Mouse (Mus musculus) G1E (cell line): ENCODE results near the gene Polm. TPM values are rescaled to one million over a fixed set of nuclear protein-coding genes. Genes with fewer than 3 reads are reported as not detected.

ENCODE experiments used
- ATAC-seq: 2 replicates; pipeline ENCODE4 v1.8.0; 2016; ENCODE audit warnings: mild to moderate bottlenecking; ENCODE audit not compliant: insufficient number of reproducible peaks, poor library complexity, low FRiP score, severe bottlenecking; ENCODE audit errors: extremely low read depth
- DNase-seq: peaks from one replicate; pipeline ENCODE4 v3.0.0; 2012; ENCODE audit warnings: low spot score
- H3K27me3 ChIP-seq: 2 replicates; pipeline ENCODE4 v1.6.1; 2012; ENCODE audit warnings: mild to moderate bottlenecking, low read length, inconsistent platforms; ENCODE audit not compliant: insufficient read depth
- H3K36me3 ChIP-seq: replicated peaks from 2 replicates; pipeline ENCODE3; 2012; ENCODE audit warnings: mild to moderate bottlenecking, inconsistent platforms
- H3K4me1 ChIP-seq: 2 replicates; pipeline ENCODE4 v1.6.1; 2012; ENCODE audit warnings: low read depth, low read length, inconsistent platforms, mixed read lengths; ENCODE audit not compliant: insufficient read depth
- H3K4me3 ChIP-seq: 2 replicates; pipeline ENCODE4 v1.5.1; 2012; ENCODE audit warnings: low read depth, mild to moderate bottlenecking, inconsistent platforms, low read length, moderate library complexity, mixed read lengths
- H3K9me3 ChIP-seq: replicated peaks from 2 replicates; pipeline ENCODE4 v1.6.1; 2012; ENCODE audit warnings: inconsistent platforms
- CTCF ChIP-seq: IDR thresholded peaks from 2 replicates; pipeline ENCODE4 v1.5.1; 2012; ENCODE audit warnings: low read depth, low read length, inconsistent platforms, mixed read lengths
- GATA1 ChIP-seq: IDR thresholded peaks from 2 replicates; pipeline ENCODE4 v1.6.1; 2012; ENCODE audit warnings: borderline replicate concordance, low read length, inconsistent platforms, mixed read lengths
- GATA2 ChIP-seq: IDR thresholded peaks from 2 replicates; pipeline ENCODE4 v1.6.1; 2012; ENCODE audit warnings: low read depth, low read length, inconsistent platforms, borderline replicate concordance
- POLR2AphosphoS5 ChIP-seq: IDR thresholded peaks from 2 replicates; pipeline ENCODE4 v1.6.1; 2012; ENCODE audit warnings: low read depth, low read length, inconsistent platforms; ENCODE audit not compliant: insufficient replicate concordance
- TAL1 ChIP-seq: conservative IDR thresholded peaks from 2 replicates; pipeline ENCODE4 v1.6.1; 2012; ENCODE audit warnings: low read depth, low read length, inconsistent platforms, mixed read lengths
- polyA plus RNA-seq: library from polyadenylated mRNA; stranded (reverse); fragments of >175 nt; gene quantifications from 2 replicates; pipeline ENCODE4 v1.2.3, GENCODE M21; 2012
- total RNA-seq, 2 experiments: library from RNA; stranded (forward) in 1 of 2; stranded (reverse) in 1 of 2; fragments of 200-1000 nt in 1 of 2; fragments of >200 nt in 1 of 2; fragmentation: Nextera tagmentation in 1 of 2; gene quantifications; 2 replicates each; pipeline ENCODE4 v1.2.3; 2014 to 2017

Gene Polm
- total and polyA plus RNA-seq, 3 experiments = 15.4 to 38.2 (median 32.1) TPM

GRCm38 (mm10) chr11:5836126-5836525 is 1.7 kb downstream of the Polm start:
- H3K4me1 ChIP-seq = peaks cover 15% of the 10 kb centered on the region
- peak overlapping the region; percentile 23; the same call in 1 of the 2 replicates for H3K4me3 ChIP-seq
- no peaks in the 10 kb centered on the region for H3K9me3 ChIP-seq
- peaks cover 53% of the 10 kb centered on the region for H3K36me3 ChIP-seq
- TF ChIP-seq GATA2 (no peak), POLR2AphosphoS5 (no peak), CTCF (no peak), GATA1 (no peak), TAL1 (no peak)
- DNase-seq (peak; percentile 9), ATAC-seq (no peak)
- H3K27me3 ChIP-seq = no peaks in the 10 kb centered on the region

DNA sequence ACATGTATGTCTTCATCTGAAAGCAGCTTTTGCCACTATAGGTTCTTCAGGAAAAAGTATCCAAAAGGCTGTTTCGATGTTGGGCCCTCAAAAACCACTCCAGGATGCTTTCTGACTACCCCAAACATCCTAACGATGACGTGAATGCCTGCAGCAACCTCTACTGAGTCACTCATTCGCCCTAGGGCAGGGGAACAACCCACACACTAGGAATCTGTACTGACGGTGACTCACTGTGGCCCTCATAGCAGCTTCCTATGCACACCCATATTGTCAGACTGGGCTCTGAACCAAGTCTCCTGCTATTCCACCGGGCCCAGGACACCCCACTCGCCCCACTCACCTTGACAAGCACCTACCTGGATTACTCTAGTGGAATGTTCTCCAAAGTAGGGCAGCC is 2.8 kb downstream of the Polm start:
- Histone ChIP-seq H3K4me3 (no peak overlapping the region), H3K4me1 (peaks cover 18% of the 10 kb centered on the region), H3K9me3 (no peaks in the 10 kb centered on the region), H3K36me3 (peaks cover 64% of the 10 kb centered on the region), H3K27me3 (no peaks in the 10 kb centered on the region)
- ATAC-seq (no peak), DNase-seq (no peak)
- TF ChIP-seq CTCF (no peak), TAL1 (no peak), GATA2 (no peak), POLR2AphosphoS5 (no peak), GATA1 (no peak)

DNA sequence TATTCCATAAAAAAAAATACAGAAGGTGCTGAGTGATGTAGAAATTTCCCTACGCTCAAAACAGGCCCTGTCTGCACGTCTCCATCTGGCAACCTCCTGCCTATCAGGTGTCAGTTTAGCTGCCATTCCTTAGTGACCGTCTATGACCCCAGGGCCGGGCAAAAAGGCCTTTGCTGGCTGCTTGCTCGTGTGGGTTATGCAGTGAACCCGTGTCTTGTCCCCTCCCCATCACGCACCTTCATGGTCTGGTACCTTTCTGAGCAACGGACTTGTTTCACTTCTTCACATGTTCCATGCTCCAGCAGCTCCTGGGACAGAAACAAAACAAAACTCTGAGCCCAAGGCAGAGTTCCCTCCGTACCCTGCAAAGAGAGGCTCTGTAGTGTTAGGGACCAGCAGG is 3.3 kb downstream of the Polm start:
- ATAC-seq = no peak
- DNase-seq = no peak
- Histone ChIP-seq H3K27me3 (no peaks in the 10 kb centered on the region), H3K4me1 (peaks cover 23% of the 10 kb centered on the region), H3K36me3 (peaks cover 69% of the 10 kb centered on the region), H3K4me3 (no peak overlapping the region), H3K9me3 (no peaks in the 10 kb centered on the region)
- TF ChIP-seq CTCF = no peak
- TF ChIP-seq GATA2 = no peak
- no peak for TF ChIP-seq POLR2AphosphoS5
- no peak for TF ChIP-seq GATA1
- no peak for TF ChIP-seq TAL1

GRCm38 (mm10) chr11:5829327-5829726 is 8.5 kb downstream of the Polm start:
- TF ChIP-seq GATA2 (no peak), POLR2AphosphoS5 (no peak), GATA1 (no peak), CTCF (no peak), TAL1 (no peak)
- ATAC-seq (no peak), DNase-seq (no peak)
- Histone ChIP-seq H3K9me3 (no peaks in the 10 kb centered on the region), H3K4me1 (peaks cover 28% of the 10 kb centered on the region), H3K27me3 (no peaks in the 10 kb centered on the region), H3K36me3 (peaks cover 74% of the 10 kb centered on the region), H3K4me3 (no peak overlapping the region)

DNA sequence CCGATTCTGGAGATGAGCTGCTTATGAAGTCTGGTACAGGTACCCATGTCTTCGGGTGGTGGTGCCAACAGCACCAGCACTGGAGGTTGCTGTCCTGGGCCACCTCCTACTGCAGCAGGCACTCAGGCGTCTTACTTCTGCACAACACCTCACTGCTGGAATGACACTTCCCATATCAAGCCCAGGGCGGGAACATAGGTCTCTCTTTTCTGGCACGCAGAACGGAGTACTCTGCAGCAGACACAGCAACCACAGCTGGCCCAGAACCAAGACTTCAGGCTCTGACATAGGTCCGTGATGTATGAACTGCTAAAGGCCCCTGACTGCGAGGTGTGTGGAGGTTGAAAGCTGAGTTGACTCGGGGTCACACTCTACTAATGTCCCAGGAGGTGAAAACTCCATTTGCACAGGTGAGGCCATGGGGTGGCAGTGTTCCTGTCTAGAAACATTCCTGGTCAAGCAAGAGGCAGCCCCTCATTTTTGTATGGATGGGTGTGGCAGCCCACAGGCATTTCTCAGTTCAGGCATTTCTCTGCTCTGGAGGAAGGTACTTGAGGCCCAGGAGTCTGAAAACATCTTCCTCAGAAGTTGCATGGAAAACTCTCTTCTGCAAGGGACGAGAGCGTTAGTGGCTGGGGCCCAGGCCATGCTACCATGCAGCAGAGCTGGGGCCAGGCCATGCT is 9.2 kb downstream of the Polm start:
- TF ChIP-seq POLR2AphosphoS5 (no peak), TAL1 (no peak), GATA1 (no peak), GATA2 (no peak), CTCF (no peak)
- DNase-seq (no peak), ATAC-seq (no peak)
- Histone ChIP-seq H3K4me1 (peaks cover 26% of the 10 kb centered on the region), H3K27me3 (no peaks in the 10 kb centered on the region), H3K36me3 (peaks cover 67% of the 10 kb centered on the region), H3K4me3 (no peak overlapping the region), H3K9me3 (no peaks in the 10 kb centered on the region)

GRCm38 (mm10) chr11:5827931-5828330 is 9.9 kb downstream of the Polm start:
- Histone ChIP-seq H3K27me3 (no peaks in the 10 kb centered on the region), H3K9me3 (no peaks in the 10 kb centered on the region), H3K36me3 (peaks cover 61% of the 10 kb centered on the region), H3K4me1 (peaks cover 26% of the 10 kb centered on the region), H3K4me3 (no peak overlapping the region)
- TF ChIP-seq POLR2AphosphoS5 = no peak
- ATAC-seq = peak; percentile 45
- no peak for DNase-seq
